ENCODE assay signal across 32 mouse cellular contexts in the genomic region with DNA sequence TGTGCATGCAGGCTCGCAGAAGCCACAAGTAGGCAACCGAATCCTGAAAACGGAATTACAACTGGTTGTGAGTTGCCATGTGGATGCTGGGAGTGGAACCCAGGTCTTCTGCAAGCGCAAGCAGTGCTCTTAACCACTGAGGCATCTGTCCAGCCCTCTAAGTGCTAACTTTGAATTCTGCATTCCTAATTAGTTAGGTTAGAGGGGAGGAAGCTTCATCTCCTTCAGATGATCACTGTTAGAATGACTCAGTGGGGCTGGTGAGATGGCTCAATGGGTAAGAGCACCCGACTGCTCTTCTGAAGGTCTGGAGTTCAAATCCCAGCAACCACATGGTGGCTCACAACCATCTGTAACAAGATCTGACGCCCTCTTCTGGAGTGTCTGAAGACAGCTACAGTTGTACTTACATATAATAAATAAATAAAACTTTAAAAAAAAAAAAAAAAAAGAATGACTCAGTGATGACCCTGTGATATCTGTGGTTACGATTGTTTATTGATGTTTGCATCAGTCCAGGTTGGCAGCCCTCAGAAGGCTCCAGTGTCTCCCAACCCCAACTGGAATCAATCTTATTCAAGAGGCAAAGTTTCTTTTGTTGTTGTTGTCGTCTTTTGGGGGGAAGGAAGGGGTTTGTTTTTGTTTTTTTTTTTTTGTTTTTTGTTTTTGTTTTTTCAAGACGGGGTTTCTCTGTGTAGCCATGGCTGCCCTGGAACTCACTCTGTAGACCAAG. TPM values are rescaled to one million over a fixed set of nuclear protein-coding genes. Genes with fewer than 3 reads are reported as not detected.
"Had no signal": no experiment of that assay in that cellular context is flagged by ENCODE, and none has a peak within 500 bp of the region (broad histone marks: within the 10 kb centered on the region; RNA-seq: fewer than 3 reads in every experiment).

No protein-coding gene starts in this region.

RNA-seq across cellular contexts. Expression of a gene that starts 27.2 kb away (rescaled TPM):
- total RNA-seq: left cerebral cortex, postnatal 36 days; liver, adult 2 months; megakaryocyte progenitor cell, adult 5-6 weeks; megakaryocyte, adult 5-6 weeks; megakaryocyte-erythroid progenitor cell, adult 5-6 weeks; midbrain, postnatal 0 days; monocyte, adult 5-6 weeks had no signal
- polyA plus RNA-seq: limb, embryonic 11.5 days; limb, embryonic 12.5 days; limb, embryonic 13.5 days; limb, embryonic 14.5 days; limb, embryonic 15.5 days; liver, adult 2 months; liver, embryonic 11.5 days; liver, embryonic 12.5 days; liver, embryonic 13.5 days; liver, embryonic 14.5 days; liver, embryonic 15.5 days; liver, embryonic 16.5 days; liver, postnatal 0 days; lung, embryonic 14.5 days; lung, embryonic 15.5 days; lung, embryonic 16.5 days; lung, postnatal 0 days; midbrain, embryonic 10.5 days; midbrain, embryonic 12.5 days; midbrain, embryonic 13.5 days; midbrain, embryonic 14.5 days; midbrain, embryonic 15.5 days; midbrain, embryonic 16.5 days; midbrain, postnatal 0 days; neural tube, embryonic 11.5 days; neural tube, embryonic 12.5 days; neural tube, embryonic 13.5 days had no signal
